ENCODE assay signal across 22 mouse cellular contexts in genomic region chr9:91393376-91394068, GRCm38 (mm10). TPM values are rescaled to one million over a fixed set of nuclear protein-coding genes. Genes with fewer than 3 reads are reported as not detected.
DNase-seq lines count a peak whose midpoint lies in the region; ATAC-seq lines count a peak whose summit lies in the region.
"Had no signal": no experiment of that assay in that cellular context is flagged by ENCODE, and none has a peak within 500 bp of the region (broad histone marks: within the 10 kb centered on the region; RNA-seq: fewer than 3 reads in every experiment).

No protein-coding gene starts in this region.

- H3K4me1 ChIP-seq in forebrain, embryonic 11.5 days (replicated peaks; ENCODE audit: control insufficient read depth, insufficient read depth, low read length), result peaks cover 6% of the 10 kb centered on the region; the same call in 1 of the 2 replicates
- no peaks in the 10 kb centered on the region for H3K4me1 ChIP-seq in hindbrain, embryonic 11.5 days (replicated peaks; ENCODE audit: control insufficient read depth, insufficient read depth, low read length)
- no peaks in the 10 kb centered on the region for H3K4me1 ChIP-seq in limb, embryonic 11.5 days (ENCODE audit: control insufficient read depth, insufficient read depth, low read length)
- H3K4me1 ChIP-seq: lung, embryonic 15.5 days; stomach, embryonic 15.5 days had no signal

- H3K9me3 ChIP-seq in forebrain, embryonic 11.5 days (ENCODE audit: control insufficient read depth, low read length), result no peaks in the 10 kb centered on the region
- no peaks in the 10 kb centered on the region for H3K9me3 ChIP-seq in hindbrain, embryonic 11.5 days (ENCODE audit: control insufficient read depth, low read length)
- no peaks in the 10 kb centered on the region for H3K9me3 ChIP-seq in limb, embryonic 11.5 days (ENCODE audit: control insufficient read depth, low read length)
- H3K9me3 ChIP-seq: lung, embryonic 15.5 days; stomach, embryonic 15.5 days had no signal

- H3K27ac ChIP-seq in forebrain, embryonic 11.5 days (ENCODE audit: low read depth, low read length), result peak overlapping the region; percentile 60
- H3K27ac ChIP-seq in hindbrain, embryonic 11.5 days (ENCODE audit: low read depth, low read length), result no peak overlapping the region
- no peak overlapping the region for H3K27ac ChIP-seq in limb, embryonic 11.5 days (replicated peaks; ENCODE audit: low read depth, low read length)
- H3K27ac ChIP-seq: gastrocnemius, adult 2 months; lung, embryonic 15.5 days; stomach, embryonic 15.5 days had no signal

- 2% methylated on average over 8 of the region's 8 CpGs for WGBS in forebrain, embryonic 11.5 days
- 6% methylated on average over 8 of the region's 8 CpGs for WGBS in hindbrain, embryonic 11.5 days
- WGBS in limb, embryonic 11.5 days, result 5% methylated on average over 7 of the region's 8 CpGs

- H3K4me3 ChIP-seq in forebrain, embryonic 11.5 days (ENCODE audit: low read depth, low read length), result no peak overlapping the region
- no peak overlapping the region for H3K4me3 ChIP-seq in hindbrain, embryonic 11.5 days (ENCODE audit: low read depth, low read length)
- no peak overlapping the region for H3K4me3 ChIP-seq in limb, embryonic 11.5 days (ENCODE audit: low read depth, low read length)
- H3K4me3 ChIP-seq: gastrocnemius, adult 2 months; lung, embryonic 15.5 days; stomach, embryonic 15.5 days had no signal

- ATAC-seq in forebrain, embryonic 11.5 days (replicated peaks; ENCODE audit: low FRiP score), result peak; percentile 72
- ATAC-seq in hindbrain, embryonic 11.5 days (ENCODE audit: low FRiP score), result 0 out of 2 replicates have a peak, but pooled peaks have one; percentile 13
- no peak for ATAC-seq in limb, embryonic 11.5 days (ENCODE audit: insufficient number of reproducible peaks, low FRiP score, low TSS enrichment, low read depth)
- ATAC-seq in erythroblast, adult 5-6 weeks (replicated peaks; ENCODE audit: low FRiP score, poor library complexity, severe bottlenecking), result no peak

- H3K4me2 ChIP-seq in forebrain, embryonic 11.5 days (ENCODE audit: low read depth, low read length, severe bottlenecking), result no peak overlapping the region
- no peak overlapping the region for H3K4me2 ChIP-seq in hindbrain, embryonic 11.5 days (replicated peaks; ENCODE audit: low read depth, low read length)
- H3K4me2 ChIP-seq in limb, embryonic 11.5 days (ENCODE audit: low read depth, severe bottlenecking), result no peak overlapping the region
- H3K4me2 ChIP-seq: lung, embryonic 15.5 days; stomach, embryonic 15.5 days had no signal

- H3K27me3 ChIP-seq in forebrain, embryonic 11.5 days (ENCODE audit: control insufficient read depth, insufficient read depth, low read length), result peaks cover 82% of the 10 kb centered on the region
- H3K27me3 ChIP-seq in hindbrain, embryonic 11.5 days (ENCODE audit: control insufficient read depth, insufficient read depth, low read length), result peaks cover 81% of the 10 kb centered on the region
- H3K27me3 ChIP-seq in limb, embryonic 11.5 days (ENCODE audit: control insufficient read depth, insufficient read depth, low read length), result peaks cover 85% of the 10 kb centered on the region
- H3K27me3 ChIP-seq: CH12.LX had no signal

- no peaks in the 10 kb centered on the region for H3K36me3 ChIP-seq in forebrain, embryonic 11.5 days (ENCODE audit: control insufficient read depth, insufficient read depth, low read length)
- no peaks in the 10 kb centered on the region for H3K36me3 ChIP-seq in hindbrain, embryonic 11.5 days (ENCODE audit: control insufficient read depth, insufficient read depth, low read length)
- no peaks in the 10 kb centered on the region for H3K36me3 ChIP-seq in limb, embryonic 11.5 days (ENCODE audit: control insufficient read depth, insufficient read depth, low read length)
- H3K36me3 ChIP-seq: lung, embryonic 15.5 days; stomach, embryonic 15.5 days had no signal

- peak; percentile 56 for DNase-seq in embryo, embryonic 10.5 days (ENCODE audit: low spot score)
- DNase-seq in embryo, embryonic 9.5 days (ENCODE audit: extremely low spot score), result no peak
- DNase-seq in forebrain, embryonic 11.5 days (ENCODE audit: low spot score), result peak; percentile 59
- no peak for DNase-seq in hindbrain, embryonic 11.5 days (ENCODE audit: low spot score)
- DNase-seq in limb, embryonic 11.5 days (ENCODE audit: low spot score), result peak; percentile 26
- DNase-seq in lung, adult 18-20 months, result no peak
- DNase-seq in heart, postnatal 14 days, result no peak
- DNase-seq: adrenal gland, adult 2 months; gastrocnemius, adult 2 months; heart, adult 18-20 months; kidney, adult 2 months; kidney, postnatal 36 days; right cerebral cortex, adult 18-20 months; thymus, adult 2 months had no signal

- no peak overlapping the region for H3K9ac ChIP-seq in forebrain, embryonic 11.5 days (ENCODE audit: low read length)
- no peak overlapping the region for H3K9ac ChIP-seq in hindbrain, embryonic 11.5 days (ENCODE audit: low read depth, low read length)
- H3K9ac ChIP-seq in limb, embryonic 11.5 days (ENCODE audit: low read length), result no peak overlapping the region
- H3K9ac ChIP-seq: lung, embryonic 15.5 days; stomach, embryonic 15.5 days had no signal

- intact Hi-C loops in heart, postnatal 14 days (cut with DNase I), result no loop called here

RNA-seq across cellular contexts. Expression of gene Zic1, which starts 27.9 kb away (rescaled TPM):
- polyA plus RNA-seq in forebrain, embryonic 11.5 days (2014; fragmentation: Nextera tagmentation; extraction: Ambion mirVana), result 14.7 and 15.7 TPM in 2 replicates
- polyA plus RNA-seq in hindbrain, embryonic 11.5 days (2014; fragmentation: Nextera tagmentation; extraction: Ambion mirVana), result 18.2 and 23.8 TPM in 2 replicates
- polyA plus RNA-seq in limb, embryonic 11.5 days (2014; fragmentation: Nextera tagmentation; extraction: Ambion mirVana), result 0.18 and 0.27 TPM in 2 replicates
- not detected for total RNA-seq in heart, postnatal 14 days (2021)
- total RNA-seq in erythroblast, adult 5-6 weeks (2015; ENCODE audit: low replicate concordance), result not detected in 2 replicates
- not detected in 2 replicates for total RNA-seq in erythroblast, adult 5-6 weeks (2017; ENCODE audit: low replicate concordance)
- total RNA-seq: adrenal gland, adult 2 months; CH12.LX; common myeloid progenitor, adult 5-6 weeks; heart, adult 18-20 months; liver, adult 2 months had no signal
- polyA plus RNA-seq: heart, embryonic 14.5 days; kidney, adult 2 months; liver, adult 2 months; spleen, adult 2 months had no signal

RNA-seq across cellular contexts. Expression of gene Zic4, which starts 31.3 kb away (rescaled TPM):
- 58.8 and 59.5 TPM in 2 replicates for polyA plus RNA-seq in forebrain, embryonic 11.5 days (2014; fragmentation: Nextera tagmentation; extraction: Ambion mirVana)
- 32.8 and 36.5 TPM in 2 replicates for polyA plus RNA-seq in hindbrain, embryonic 11.5 days (2014; fragmentation: Nextera tagmentation; extraction: Ambion mirVana)
- 0.34 and 0.37 TPM in 2 replicates for polyA plus RNA-seq in limb, embryonic 11.5 days (2014; fragmentation: Nextera tagmentation; extraction: Ambion mirVana)
- not detected for total RNA-seq in heart, postnatal 14 days (2021)
- not detected in 2 replicates for total RNA-seq in erythroblast, adult 5-6 weeks (2015; ENCODE audit: low replicate concordance)
- total RNA-seq in erythroblast, adult 5-6 weeks (2017; ENCODE audit: low replicate concordance), result 0.28 TPM in 1 of 2 replicates, not detected in the other
- total RNA-seq: adrenal gland, adult 2 months; CH12.LX; common myeloid progenitor, adult 5-6 weeks; gastrocnemius, adult 2 months; heart, adult 18-20 months; liver, adult 2 months had no signal
- polyA plus RNA-seq: adrenal gland, adult 2 months; heart, embryonic 14.5 days; kidney, adult 2 months; liver, adult 2 months; lung, embryonic 15.5 days; spleen, adult 2 months; thymus, adult 2 months had no signal

Comparison
In these comparisons a context has a peak if more than half of its experiments do, and no peak if none do; other contexts are left out.
1. DNase-seq: peak in embryo, embryonic 10.5 days (single experiment), forebrain, embryonic 11.5 days (single experiment) and limb, embryonic 11.5 days (single experiment); none in embryo, embryonic 9.5 days (single experiment), hindbrain, embryonic 11.5 days (single experiment), lung, adult 18-20 months (0 of 2) and heart, postnatal 14 days (0 of 2).
2. ATAC-seq: peak in forebrain, embryonic 11.5 days (single experiment) and hindbrain, embryonic 11.5 days (single experiment); none in limb, embryonic 11.5 days (single experiment) and erythroblast, adult 5-6 weeks (single experiment).
3. RNA of gene Zic1, which starts 27.9 kb away (polyA plus RNA-seq): 18.2 to 23.8 TPM in hindbrain, embryonic 11.5 days and 14.7 to 15.7 TPM in forebrain, embryonic 11.5 days; 0.18 to 0.27 TPM in limb, embryonic 11.5 days; every median in the first group is over 10 times any median in the second.
4. RNA of gene Zic4, which starts 31.3 kb away (polyA plus RNA-seq): 58.8 to 59.5 TPM in forebrain, embryonic 11.5 days and 32.8 to 36.5 TPM in hindbrain, embryonic 11.5 days; 0.34 to 0.37 TPM in limb, embryonic 11.5 days; every median in the first group is over 10 times any median in the second.